Mouse (Mus musculus) neural tube, embryonic 15.5 days (tissue): ENCODE measurements around the gene Cdk12. TPM values are rescaled to one million over a fixed set of nuclear protein-coding genes. Genes with fewer than 3 reads are reported as not detected.
A peak's percentile ranks its signal among the peaks of the same experiment; 100 is the strongest.
"Not testable (repeated sequence)": the region's sequence is repeated elsewhere in the genome, so short reads cannot be mapped to it uniquely, and the experiment has no call there.

Source experiments
- ATAC-seq: fragments of 200-750 bp; cut with Nextera tagmentation; 2 replicates; pipeline ENCODE4 v1.8.0; 2017; ENCODE audit warnings: mild to moderate bottlenecking, moderate TSS enrichment, moderate library complexity; ENCODE audit not compliant: low FRiP score
- H3K27ac ChIP-seq: fragments of 300-500 bp; sonication (generic); replicated peaks from 2 replicates; pipeline ENCODE4 v1.5.1; 2015; ENCODE audit warnings: mild to moderate bottlenecking, inconsistent platforms
- H3K27me3 ChIP-seq: fragments of 300-500 bp; sonication (generic); replicated peaks from 2 replicates; pipeline ENCODE4 v1.6.1; 2015; ENCODE audit warnings: inconsistent platforms
- H3K36me3 ChIP-seq: fragments of 300-500 bp; sonication (generic); 2 replicates; pipeline ENCODE4 v1.6.1; 2015; ENCODE audit warnings: inconsistent platforms
- H3K4me1 ChIP-seq: fragments of 300-500 bp; sonication (generic); 2 replicates; pipeline ENCODE4 v1.6.1; 2015; ENCODE audit warnings: inconsistent platforms
- H3K4me2 ChIP-seq: fragments of 300-500 bp; sonication (generic); 2 replicates; pipeline ENCODE4 v1.6.1; 2015; ENCODE audit warnings: inconsistent platforms, mild to moderate bottlenecking, moderate library complexity
- H3K4me3 ChIP-seq: fragments of 300-500 bp; sonication (generic); replicated peaks from 2 replicates; pipeline ENCODE4 v1.5.1; 2015; ENCODE audit warnings: mild to moderate bottlenecking, inconsistent platforms
- H3K9ac ChIP-seq: fragments of 300-500 bp; sonication (generic); replicated peaks from 2 replicates; pipeline ENCODE4 v1.6.1; 2015; ENCODE audit warnings: mild to moderate bottlenecking, inconsistent platforms
- H3K9me3 ChIP-seq: fragments of 300-500 bp; sonication (generic); replicated peaks from 2 replicates; pipeline ENCODE4 v1.6.1; 2016; ENCODE audit warnings: inconsistent platforms
- WGBS: fragments of 180-500 bp; shearing (Covaris S2); methylation state at CpG from one replicate; pipeline ENCODE4 v1.1.7; 2015; ENCODE audit warnings: mixed read lengths; 5-methylcytosine and 5-hydroxymethylcytosine counted together
- polyA plus RNA-seq: library from polyadenylated mRNA; unstranded; fragments of >200 nt; fragmentation: Nextera tagmentation; extraction: Ambion mirVana; gene quantifications from 2 replicates; pipeline ENCODE4 v1.2.1, GENCODE M21; 2015

Gene Cdk12
- polyA plus RNA-seq, 1 experiment from 2014 or later, result 7.2 TPM

GRCm38 (mm10) chr11:98205463-98205862 is 2.6 kb downstream of the Cdk12 start:
- peaks cover 13% of the 10 kb centered on the region for H3K36me3 ChIP-seq
- H3K4me2 ChIP-seq, result peak overlapping the region; percentile 48
- no peak for ATAC-seq
- no peak overlapping the region for H3K27ac ChIP-seq
- no peak overlapping the region for H3K9ac ChIP-seq
- H3K4me3 ChIP-seq, result no peak overlapping the region
- peaks cover 38% of the 10 kb centered on the region for H3K4me1 ChIP-seq
- no peaks in the 10 kb centered on the region for H3K9me3 ChIP-seq
- no peaks in the 10 kb centered on the region for H3K27me3 ChIP-seq

GRCm38 (mm10) chr11:98206281-98206680 is 3.4 kb downstream of the Cdk12 start:
- H3K27ac ChIP-seq, H3K27me3 ChIP-seq, ATAC-seq, H3K4me3 ChIP-seq, H3K9ac ChIP-seq, H3K9me3 ChIP-seq: not testable (repeated sequence)
- 89% methylated on average over 3 of the region's 3 CpGs for WGBS
- peak overlapping the region; percentile 48 for H3K4me2 ChIP-seq
- peaks cover 20% of the 10 kb centered on the region for H3K36me3 ChIP-seq
- H3K4me1 ChIP-seq, result peaks cover 38% of the 10 kb centered on the region

GRCm38 (mm10) chr11:98209661-98210060 is 6.8 kb downstream of the Cdk12 start:
- not testable (repeated sequence) for H3K9ac ChIP-seq, H3K4me3 ChIP-seq, H3K9me3 ChIP-seq, H3K27ac ChIP-seq, H3K4me2 ChIP-seq, H3K27me3 ChIP-seq, ATAC-seq
- peaks cover 39% of the 10 kb centered on the region for H3K36me3 ChIP-seq
- H3K4me1 ChIP-seq, result peaks cover 29% of the 10 kb centered on the region
- WGBS, result 93% methylated on average over 4 of the region's 5 CpGs

GRCm38 (mm10) chr11:98213311-98213710 is 10.5 kb downstream of the Cdk12 start:
- no peak overlapping the region for H3K27ac ChIP-seq
- 98% methylated on average over 1 of the region's 1 CpGs for WGBS
- H3K4me3 ChIP-seq, result no peak overlapping the region
- H3K4me1 ChIP-seq, result peaks cover 7% of the 10 kb centered on the region; the same call in 1 of the 2 replicates
- H3K9me3 ChIP-seq, result no peaks in the 10 kb centered on the region
- ATAC-seq, result no peak
- H3K27me3 ChIP-seq, result no peaks in the 10 kb centered on the region
- H3K9ac ChIP-seq, result no peak overlapping the region
- H3K36me3 ChIP-seq, result peaks cover 49% of the 10 kb centered on the region
- no peak overlapping the region for H3K4me2 ChIP-seq

- no peaks in the 10 kb centered on the region for H3K4me1 ChIP-seq
- H3K27ac ChIP-seq, result no peak overlapping the region
- no peak overlapping the region for H3K4me3 ChIP-seq
- H3K9ac ChIP-seq, result no peak overlapping the region
- H3K4me2 ChIP-seq, result no peak overlapping the region
- no peaks in the 10 kb centered on the region for H3K9me3 ChIP-seq
- ATAC-seq, result no peak
- no peaks in the 10 kb centered on the region for H3K27me3 ChIP-seq
- 95% methylated on average over 1 of the region's 1 CpGs for WGBS
- peaks cover 60% of the 10 kb centered on the region for H3K36me3 ChIP-seq
Observed at GRCm38 (mm10) chr11:98226349-98226748, 23.5 kb downstream of the Cdk12 start.

GRCm38 (mm10) chr11:98238416-98238815 is 35.6 kb downstream of the Cdk12 start:
- no peak overlapping the region for H3K9ac ChIP-seq
- no peak overlapping the region for H3K27ac ChIP-seq
- WGBS, result 79% methylated on average over 3 of the region's 3 CpGs
- H3K9me3 ChIP-seq, result no peaks in the 10 kb centered on the region
- no peaks in the 10 kb centered on the region for H3K27me3 ChIP-seq
- H3K4me3 ChIP-seq, result no peak overlapping the region
- peaks cover 64% of the 10 kb centered on the region for H3K36me3 ChIP-seq
- ATAC-seq, result no peak
- no peak overlapping the region for H3K4me2 ChIP-seq
- H3K4me1 ChIP-seq, result no peaks in the 10 kb centered on the region

- H3K4me1 ChIP-seq, result no peaks in the 10 kb centered on the region
- WGBS, result 82% methylated on average over 3 of the region's 3 CpGs
- no peak overlapping the region for H3K9ac ChIP-seq
- H3K4me3 ChIP-seq, result no peak overlapping the region
- no peaks in the 10 kb centered on the region for H3K27me3 ChIP-seq
- ATAC-seq, result no peak
- H3K9me3 ChIP-seq, result no peaks in the 10 kb centered on the region
- H3K36me3 ChIP-seq, result peaks cover 66% of the 10 kb centered on the region
- H3K4me2 ChIP-seq, result no peak overlapping the region
- H3K27ac ChIP-seq, result no peak overlapping the region
Observed at GRCm38 (mm10) chr11:98238995-98239394, 36.1 kb downstream of the Cdk12 start.

GRCm38 (mm10) chr11:98242910-98243309 is 40.1 kb downstream of the Cdk12 start:
- H3K36me3 ChIP-seq, result peaks cover 65% of the 10 kb centered on the region
- ATAC-seq, H3K27ac ChIP-seq, H3K9me3 ChIP-seq, H3K9ac ChIP-seq, H3K4me2 ChIP-seq, H3K4me3 ChIP-seq, H3K4me1 ChIP-seq, H3K27me3 ChIP-seq: not testable (repeated sequence)
- whole genome bisulfite sequencing, result 82% methylated on average over 3 of the region's 3 CpGs

- H3K27me3 ChIP-seq, result no peaks in the 10 kb centered on the region
- no peak overlapping the region for H3K27ac ChIP-seq
- 93% methylated on average over 3 of the region's 3 CpGs for WGBS
- ATAC-seq, result no peak
- peaks cover 56% of the 10 kb centered on the region for H3K36me3 ChIP-seq
- no peak overlapping the region for H3K4me3 ChIP-seq
- H3K9me3 ChIP-seq, result no peaks in the 10 kb centered on the region
- no peak overlapping the region for H3K4me2 ChIP-seq
- H3K4me1 ChIP-seq, result no peaks in the 10 kb centered on the region
- H3K9ac ChIP-seq, result no peak overlapping the region
Observed at GRCm38 (mm10) chr11:98244415-98244814, 41.6 kb downstream of the Cdk12 start.

- Histone ChIP-seq H3K9ac (no peak overlapping the region), H3K27me3 (no peaks in the 10 kb centered on the region), H3K4me1 (no peaks in the 10 kb centered on the region), H3K27ac (no peak overlapping the region), H3K36me3 (peaks cover 45% of the 10 kb centered on the region), H3K4me3 (no peak overlapping the region), H3K9me3 (no peaks in the 10 kb centered on the region), H3K4me2 (no peak overlapping the region)
- ATAC-seq, result no peak
- WGBS, result 95% methylated on average over 1 of the region's 1 CpGs
Observed at GRCm38 (mm10) chr11:98247325-98247724, 44.5 kb downstream of the Cdk12 start.

GRCm38 (mm10) chr11:98253807-98254206 is 50.9 kb downstream of the Cdk12 start:
- ATAC-seq, result no peak
- Histone ChIP-seq H3K4me1 (no peaks in the 10 kb centered on the region), H3K36me3 (peaks cover 10% of the 10 kb centered on the region), H3K9ac (no peak overlapping the region), H3K9me3 (no peaks in the 10 kb centered on the region), H3K27me3 (0 out of 2 replicates have a peak, but pooled peaks cover 2% of the 10 kb centered on the region), H3K4me2 (no peak overlapping the region), H3K4me3 (no peak overlapping the region), H3K27ac (no peak overlapping the region)
- 82% methylated on average over 2 of the region's 2 CpGs for WGBS

GRCm38 (mm10) chr11:98260706-98261479 is 58.0 kb downstream of the Cdk12 start:
- H3K4me1 ChIP-seq, result peaks cover 27% of the 10 kb centered on the region
- no peak overlapping the region for H3K4me3 ChIP-seq
- whole genome bisulfite sequencing, result 18% methylated on average over 8 of the region's 8 CpGs
- H3K27ac ChIP-seq, result peak overlapping the region; percentile 51
- 0 out of 2 replicates have a peak, but pooled peaks cover 4% of the 10 kb centered on the region for H3K27me3 ChIP-seq
- no peak overlapping the region for H3K9ac ChIP-seq
- ATAC-seq, result peak; percentile 50; the same call in 1 of the 2 replicates
- H3K36me3 ChIP-seq, result peaks cover 9% of the 10 kb centered on the region
- peak overlapping the region; percentile 6 for H3K4me2 ChIP-seq
- H3K9me3 ChIP-seq, result no peaks in the 10 kb centered on the region
